Mouse (Mus musculus): Measurements from ENCODE around the gene Rpl27. TPM values are rescaled to one million over a fixed set of nuclear protein-coding genes. Genes with fewer than 3 reads are reported as not detected.

Rpl27 gene
- polyA plus RNA-seq (2014; fragmentation: Illumina TruSeq; extraction: RNeasy Lipid Tissue Mini Kit (QIAGEN cat#74804); ENCODE audit: low read depth, low replicate concordance): 319 TPM

GRCm38 (mm10) chr11:101442127-101442693 is at the start of gene Rpl27:
Gene Rpl27 (plus strand): TSS chr11:101442298.

DNA sequence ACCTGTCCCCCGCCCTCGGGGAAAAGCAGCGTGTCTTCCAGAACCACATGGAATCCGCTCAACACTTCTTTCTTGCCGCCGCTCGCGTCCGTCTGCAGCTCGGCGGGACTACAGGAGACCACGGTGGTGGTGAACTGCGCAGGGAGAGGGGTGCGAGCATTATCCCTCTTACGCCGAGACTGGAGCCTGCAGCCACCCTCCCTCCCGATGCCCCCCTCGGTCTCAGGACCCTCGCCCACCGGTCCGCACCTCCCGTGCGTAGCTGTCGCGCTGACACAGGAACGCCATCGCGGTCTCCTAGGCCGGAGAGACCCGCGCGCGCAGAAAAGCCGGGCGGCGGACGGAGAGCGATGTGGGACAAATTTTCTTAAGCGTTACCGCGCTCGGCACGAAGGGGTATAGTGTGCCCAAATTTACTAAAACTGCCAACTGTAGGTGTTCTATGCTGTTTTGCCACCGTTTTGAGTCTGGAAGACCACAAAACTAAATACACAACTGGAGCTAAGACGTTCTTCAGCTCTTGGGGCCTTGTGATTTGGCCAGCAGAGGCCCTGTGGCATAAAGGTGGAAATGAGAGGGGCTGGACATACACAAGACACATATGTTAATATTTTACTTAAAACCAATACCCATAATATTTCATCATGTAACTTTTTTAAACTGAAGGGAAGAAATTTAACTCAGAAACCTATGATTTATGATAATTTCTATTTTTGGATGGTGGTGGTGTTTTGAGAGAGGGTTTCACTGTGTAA is 24.8 kb upstream of the Rpl27 start, which contains the start of gene Aarsd1:
Aarsd1 (minus strand) TSS at position 515 of the 755 bp plus-strand sequence.

GRCm38 (mm10) chr11:101424105-101424851 is 17.8 kb upstream of the Rpl27 start, which contains the start of gene Gm27029:
Gene Gm27029 (minus strand): TSS chr11:101424796.

DNA sequence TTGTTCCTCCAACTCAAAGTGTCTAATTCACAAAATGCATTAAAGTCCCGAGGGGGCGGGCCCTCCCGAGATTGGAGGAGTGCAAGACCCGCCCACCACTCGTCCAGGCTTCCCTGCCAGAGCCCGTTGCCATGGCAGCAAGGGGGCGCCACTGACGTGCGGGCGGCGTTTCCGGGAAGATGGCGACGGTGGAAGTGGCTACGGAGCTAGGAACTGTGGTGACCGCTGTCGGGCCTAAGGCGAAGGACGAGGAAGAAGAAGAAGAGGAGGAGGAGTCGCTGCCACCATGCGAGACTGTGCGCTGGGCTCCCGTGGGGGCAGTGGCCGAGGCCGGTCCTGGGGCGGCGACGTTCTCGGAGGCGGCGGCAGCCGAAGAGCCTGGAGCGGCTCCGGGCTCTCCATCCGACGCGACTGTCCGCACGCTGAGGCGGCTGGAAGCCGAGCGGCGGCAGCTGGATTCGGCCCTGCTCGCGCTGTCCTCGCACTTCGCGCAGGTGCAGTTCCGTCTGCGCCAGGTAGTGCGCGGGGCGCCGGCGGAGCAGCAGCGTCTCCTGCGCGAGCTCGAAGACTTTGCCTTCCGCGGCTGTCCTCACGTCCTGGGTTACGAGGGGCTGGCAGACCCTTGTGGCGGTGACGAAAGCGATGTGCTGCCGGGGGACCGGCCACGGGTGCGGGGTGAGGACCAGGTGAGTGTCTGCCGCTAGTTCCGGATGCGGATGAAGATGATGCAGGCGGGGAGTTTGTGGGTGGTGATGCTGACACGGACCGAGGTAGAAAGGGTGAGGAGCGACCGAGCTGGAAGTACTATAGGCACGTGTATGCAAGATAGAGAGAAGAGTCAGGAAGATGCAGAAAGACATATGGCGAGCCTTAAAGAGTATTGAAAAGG is 16.9 kb upstream of the Rpl27 start, which contains the start of the genes Rundc1 and Ptges3l:
Rundc1 (plus strand) TSS at position 161 of the 889 bp plus-strand sequence.
Ptges3l (minus strand) TSS at position 409 of the 889 bp plus-strand sequence.

DNA sequence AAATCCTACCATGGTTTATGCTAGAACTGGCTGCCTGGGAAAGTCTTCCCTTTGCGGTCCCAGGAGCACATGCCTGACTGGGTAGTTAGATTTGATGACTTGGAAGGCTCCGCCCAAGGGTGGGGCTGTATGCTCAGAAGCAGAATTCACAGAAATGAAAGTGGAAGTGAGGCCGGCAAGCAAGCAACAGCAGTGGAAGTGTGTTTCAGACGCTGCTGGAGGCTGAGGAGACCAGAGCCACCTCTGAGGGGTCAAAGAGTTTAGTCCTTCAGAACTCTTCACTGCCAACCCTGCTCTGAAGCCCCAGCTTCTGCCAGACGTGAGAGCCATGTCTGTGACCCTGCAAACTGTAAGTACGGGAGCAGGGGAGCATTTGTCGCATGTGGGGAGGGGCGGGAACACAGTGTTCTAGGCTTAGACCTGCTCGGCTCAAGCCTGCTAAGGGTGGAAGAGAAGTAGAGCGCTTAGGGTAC is 6.2 kb downstream of the Rpl27 start, which contains the start of gene Ifi35:
Ifi35 (plus strand) TSS at position 134 of the 473 bp plus-strand sequence.

GRCm38 (mm10) chr11:101464211-101465100 is 22.4 kb downstream of the Rpl27 start, which contains the start of gene Rnd2:
Gene Rnd2 (plus strand): TSS chr11:101464999.

DNA sequence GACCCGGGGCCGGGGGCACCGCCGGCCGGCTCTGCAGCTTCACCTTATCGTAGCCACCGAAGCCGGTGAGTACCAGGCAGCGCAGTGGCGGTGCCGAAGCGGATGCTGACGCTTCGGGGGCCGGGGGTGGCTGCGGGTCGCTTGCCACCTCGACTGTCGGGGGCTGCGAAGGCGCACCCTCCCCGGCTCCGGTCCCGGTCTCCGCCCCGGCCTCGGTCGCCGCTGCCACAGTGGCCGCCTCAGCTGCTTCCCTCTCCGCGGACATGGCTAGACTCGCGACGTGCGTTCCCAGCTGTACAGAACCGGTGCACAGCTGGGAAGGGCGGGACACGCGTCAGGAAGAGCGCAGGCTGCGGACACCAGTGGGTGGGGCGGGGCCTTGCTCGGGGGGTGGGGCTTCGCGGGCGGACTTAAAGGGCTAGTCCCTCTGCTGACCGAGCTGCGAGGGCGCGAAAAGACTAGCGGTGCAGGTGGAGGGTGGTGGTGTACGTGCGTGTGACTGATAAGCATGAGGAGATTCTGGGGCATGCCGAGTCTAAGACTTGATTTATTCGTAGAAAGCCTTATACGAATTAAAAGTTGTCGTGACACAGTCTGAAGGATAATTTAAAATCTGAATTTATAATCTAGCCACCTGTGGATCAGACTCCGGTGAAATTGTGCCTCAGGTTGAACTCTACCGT is 23.9 kb downstream of the Rpl27 start, which contains the start of gene Vat1:
Vat1 (minus strand) TSS at position 362 of the 683 bp plus-strand sequence.

Other genes with a start within 250 kb of the Rpl27 start
- 30.8 TPM for gene Ezh1, start 215.8 kb upstream of the Rpl27 start, polyA plus RNA-seq (2014; fragmentation: Illumina TruSeq; extraction: RNeasy Lipid Tissue Mini Kit (QIAGEN cat#74804); ENCODE audit: low read depth, low replicate concordance)
- gene Ramp2, start 196.3 kb upstream of the Rpl27 start, polyA plus RNA-seq (2014; fragmentation: Illumina TruSeq; extraction: RNeasy Lipid Tissue Mini Kit (QIAGEN cat#74804); ENCODE audit: low read depth, low replicate concordance): 49.3 TPM
- gene Vps25, start 188.6 kb upstream of the Rpl27 start, polyA plus RNA-seq (2014; fragmentation: Illumina TruSeq; extraction: RNeasy Lipid Tissue Mini Kit (QIAGEN cat#74804); ENCODE audit: low read depth, low replicate concordance): 142 TPM
- 13.8 TPM for gene Wnk4, start 181.7 kb upstream of the Rpl27 start, polyA plus RNA-seq (2014; fragmentation: Illumina TruSeq; extraction: RNeasy Lipid Tissue Mini Kit (QIAGEN cat#74804); ENCODE audit: low read depth, low replicate concordance)
- 0.58 TPM for gene Cntd1, start 163.3 kb upstream of the Rpl27 start, polyA plus RNA-seq (2014; fragmentation: Illumina TruSeq; extraction: RNeasy Lipid Tissue Mini Kit (QIAGEN cat#74804); ENCODE audit: low read depth, low replicate concordance)
- gene Coa3, start 163.2 kb upstream of the Rpl27 start, polyA plus RNA-seq (2014; fragmentation: Illumina TruSeq; extraction: RNeasy Lipid Tissue Mini Kit (QIAGEN cat#74804); ENCODE audit: low read depth, low replicate concordance): 111 TPM
- 86.4 TPM for gene Becn1, start 140.0 kb upstream of the Rpl27 start, polyA plus RNA-seq (2014; fragmentation: Illumina TruSeq; extraction: RNeasy Lipid Tissue Mini Kit (QIAGEN cat#74804); ENCODE audit: low read depth, low replicate concordance)
- gene Psme3, start 126.1 kb upstream of the Rpl27 start, polyA plus RNA-seq (2014; fragmentation: Illumina TruSeq; extraction: RNeasy Lipid Tissue Mini Kit (QIAGEN cat#74804); ENCODE audit: low read depth, low replicate concordance): 58.9 TPM
- 2.0 TPM for gene Aoc2, start 117.2 kb upstream of the Rpl27 start, polyA plus RNA-seq (2014; fragmentation: Illumina TruSeq; extraction: RNeasy Lipid Tissue Mini Kit (QIAGEN cat#74804); ENCODE audit: low read depth, low replicate concordance)
- gene Aoc3, start 111.7 kb upstream of the Rpl27 start, polyA plus RNA-seq (2014; fragmentation: Illumina TruSeq; extraction: RNeasy Lipid Tissue Mini Kit (QIAGEN cat#74804); ENCODE audit: low read depth, low replicate concordance): 10.5 TPM
- 0.24 TPM for gene G6pc, start 74.7 kb upstream of the Rpl27 start, polyA plus RNA-seq (2014; fragmentation: Illumina TruSeq; extraction: RNeasy Lipid Tissue Mini Kit (QIAGEN cat#74804); ENCODE audit: low read depth, low replicate concordance)
- 46.6 TPM for gene Aarsd1, start 24.7 kb upstream of the Rpl27 start, polyA plus RNA-seq (2014; fragmentation: Illumina TruSeq; extraction: RNeasy Lipid Tissue Mini Kit (QIAGEN cat#74804); ENCODE audit: low read depth, low replicate concordance)
- 2.9 TPM for gene Gm27029, start 17.5 kb upstream of the Rpl27 start, polyA plus RNA-seq (2014; fragmentation: Illumina TruSeq; extraction: RNeasy Lipid Tissue Mini Kit (QIAGEN cat#74804); ENCODE audit: low read depth, low replicate concordance)
- gene Rundc1, start 17.2 kb upstream of the Rpl27 start, polyA plus RNA-seq (2014; fragmentation: Illumina TruSeq; extraction: RNeasy Lipid Tissue Mini Kit (QIAGEN cat#74804); ENCODE audit: low read depth, low replicate concordance): 9.5 TPM
- gene Ptges3l, start 17.0 kb upstream of the Rpl27 start, polyA plus RNA-seq (2014; fragmentation: Illumina TruSeq; extraction: RNeasy Lipid Tissue Mini Kit (QIAGEN cat#74804); ENCODE audit: low read depth, low replicate concordance): 71.9 TPM
- 28.4 TPM for gene Ifi35, start 6.1 kb downstream of the Rpl27 start, polyA plus RNA-seq (2014; fragmentation: Illumina TruSeq; extraction: RNeasy Lipid Tissue Mini Kit (QIAGEN cat#74804); ENCODE audit: low read depth, low replicate concordance)
- gene Rnd2, start 22.7 kb downstream of the Rpl27 start, polyA plus RNA-seq (2014; fragmentation: Illumina TruSeq; extraction: RNeasy Lipid Tissue Mini Kit (QIAGEN cat#74804); ENCODE audit: low read depth, low replicate concordance): 7.1 TPM
- 21.1 TPM for gene Vat1, start 23.9 kb downstream of the Rpl27 start, polyA plus RNA-seq (2014; fragmentation: Illumina TruSeq; extraction: RNeasy Lipid Tissue Mini Kit (QIAGEN cat#74804); ENCODE audit: low read depth, low replicate concordance)
- gene Brca1, start 109.7 kb downstream of the Rpl27 start, polyA plus RNA-seq (2014; fragmentation: Illumina TruSeq; extraction: RNeasy Lipid Tissue Mini Kit (QIAGEN cat#74804); ENCODE audit: low read depth, low replicate concordance): not detected
- 100.0 TPM for gene Nbr1, start 109.9 kb downstream of the Rpl27 start, polyA plus RNA-seq (2014; fragmentation: Illumina TruSeq; extraction: RNeasy Lipid Tissue Mini Kit (QIAGEN cat#74804); ENCODE audit: low read depth, low replicate concordance)
- gene Tmem106a, start 139.9 kb downstream of the Rpl27 start, polyA plus RNA-seq (2014; fragmentation: Illumina TruSeq; extraction: RNeasy Lipid Tissue Mini Kit (QIAGEN cat#74804); ENCODE audit: low read depth, low replicate concordance): 4.6 TPM
- not detected for gene Gm11634, start 157.0 kb downstream of the Rpl27 start, polyA plus RNA-seq (2014; fragmentation: Illumina TruSeq; extraction: RNeasy Lipid Tissue Mini Kit (QIAGEN cat#74804); ENCODE audit: low read depth, low replicate concordance)
- 54.8 TPM for gene Rdm1, start 184.9 kb downstream of the Rpl27 start, polyA plus RNA-seq (2014; fragmentation: Illumina TruSeq; extraction: RNeasy Lipid Tissue Mini Kit (QIAGEN cat#74804); ENCODE audit: low read depth, low replicate concordance)
- gene Arl4d, start 223.2 kb downstream of the Rpl27 start, polyA plus RNA-seq (2014; fragmentation: Illumina TruSeq; extraction: RNeasy Lipid Tissue Mini Kit (QIAGEN cat#74804); ENCODE audit: low read depth, low replicate concordance): 21.8 TPM

Data from heart, adult 10 weeks (tissue).